ENCODE assay signal across 8 mouse cellular contexts in genomic region chr15:102224186-102224991, GRCm38 (mm10). TPM values are rescaled to one million over a fixed set of nuclear protein-coding genes. Genes with fewer than 3 reads are reported as not detected.
DNase-seq lines count a peak whose midpoint lies in the region; ATAC-seq lines count a peak whose summit lies in the region.

No protein-coding gene starts in this region.

- H3K36me3 ChIP-seq in embryonic facial prominence, embryonic 13.5 days, result no peaks in the 10 kb centered on the region
- no peaks in the 10 kb centered on the region for H3K36me3 ChIP-seq in kidney, embryonic 14.5 days (ENCODE audit: control insufficient read depth, insufficient read depth, low read length)
- no peaks in the 10 kb centered on the region for H3K36me3 ChIP-seq in liver, embryonic 13.5 days
- H3K36me3 ChIP-seq in stomach, embryonic 15.5 days, result no peaks in the 10 kb centered on the region

- WGBS in embryonic facial prominence, embryonic 13.5 days, result 3% methylated on average over 43 of the region's 43 CpGs
- 3% methylated on average over 43 of the region's 43 CpGs for WGBS in kidney, embryonic 14.5 days
- WGBS in liver, embryonic 13.5 days (ENCODE audit: insufficient replicate concordance), result 6% methylated on average over 41 of the region's 43 CpGs
- WGBS in stomach, embryonic 15.5 days, result 3% methylated on average over 43 of the region's 43 CpGs

- H3K9me3 ChIP-seq in embryonic facial prominence, embryonic 13.5 days, result no peaks in the 10 kb centered on the region
- no peaks in the 10 kb centered on the region for H3K9me3 ChIP-seq in kidney, embryonic 14.5 days (ENCODE audit: control insufficient read depth, low read length)
- no peaks in the 10 kb centered on the region for H3K9me3 ChIP-seq in liver, embryonic 13.5 days (replicated peaks)
- H3K9me3 ChIP-seq in stomach, embryonic 15.5 days, result no peaks in the 10 kb centered on the region

- peak overlapping the region; percentile 74 for H3K9ac ChIP-seq in embryonic facial prominence, embryonic 13.5 days
- peak overlapping the region; percentile 25 for H3K9ac ChIP-seq in kidney, embryonic 14.5 days (ENCODE audit: low read depth, low read length)
- peak overlapping the region; percentile 59 for H3K9ac ChIP-seq in liver, embryonic 13.5 days
- H3K9ac ChIP-seq in stomach, embryonic 15.5 days, result peak overlapping the region; percentile 42; the same call in 1 of the 2 replicates

- H3K4me3 ChIP-seq in embryonic facial prominence, embryonic 13.5 days, result peak overlapping the region; percentile 51
- peak overlapping the region; percentile 45 for H3K4me3 ChIP-seq in kidney, embryonic 14.5 days (ENCODE audit: low read length)
- peak overlapping the region; percentile 52 for H3K4me3 ChIP-seq in liver, embryonic 13.5 days (replicated peaks)
- peak overlapping the region; percentile 42 for H3K4me3 ChIP-seq in stomach, embryonic 15.5 days (replicated peaks)

- peak; percentile 68 for ATAC-seq in embryonic facial prominence, embryonic 13.5 days (ENCODE audit: insufficient number of reproducible peaks, insufficient read depth, low FRiP score, low TSS enrichment, low read depth)
- ATAC-seq in kidney, embryonic 14.5 days (ENCODE audit: low FRiP score, low TSS enrichment), result peak; percentile 88
- peak; percentile 73 for ATAC-seq in liver, embryonic 13.5 days (ENCODE audit: low read depth)
- ATAC-seq in stomach, embryonic 15.5 days (ENCODE audit: insufficient read depth, low FRiP score, low read depth), result peak; percentile 84

- peaks cover 15% of the 10 kb centered on the region for H3K27me3 ChIP-seq in embryonic facial prominence, embryonic 13.5 days
- peaks cover 8% of the 10 kb centered on the region; the same call in 1 of the 2 replicates for H3K27me3 ChIP-seq in kidney, embryonic 14.5 days (ENCODE audit: control insufficient read depth, insufficient read depth, low read length)
- peaks cover 26% of the 10 kb centered on the region for H3K27me3 ChIP-seq in liver, embryonic 13.5 days
- peaks cover 10% of the 10 kb centered on the region; the same call in 1 of the 2 replicates for H3K27me3 ChIP-seq in stomach, embryonic 15.5 days (replicated peaks)

- H3K4me2 ChIP-seq in embryonic facial prominence, embryonic 13.5 days, result peak overlapping the region; percentile 90
- H3K4me2 ChIP-seq in kidney, embryonic 14.5 days (replicated peaks; ENCODE audit: low read depth, low read length), result peak overlapping the region; percentile 86
- H3K4me2 ChIP-seq in liver, embryonic 13.5 days, result peak overlapping the region; percentile 85
- peak overlapping the region; percentile 93 for H3K4me2 ChIP-seq in stomach, embryonic 15.5 days

- peak; percentile 93 for DNase-seq in A20 (ENCODE audit: low read depth, low spot score)
- peak; percentile 89 to 93 for DNase-seq in adrenal gland, postnatal 36 days
- peak; percentile 77 for DNase-seq in heart, adult 9 months (ENCODE audit: low spot score in 2 of 2)
- peak; percentile 67 for DNase-seq in liver, embryonic 13.5 days
- DNase-seq in naive thymus-derived CD4-positive, alpha-beta T cell, adult 2 months (ENCODE audit: low read depth), result peak; percentile 81

- peaks cover 12% of the 10 kb centered on the region for H3K4me1 ChIP-seq in embryonic facial prominence, embryonic 13.5 days
- H3K4me1 ChIP-seq in kidney, embryonic 14.5 days (ENCODE audit: control insufficient read depth, insufficient read depth, low read length), result 0 out of 2 replicates have a peak, but pooled peaks cover 4% of the 10 kb centered on the region
- H3K4me1 ChIP-seq in liver, embryonic 13.5 days (replicated peaks), result peaks cover 34% of the 10 kb centered on the region
- peaks cover 8% of the 10 kb centered on the region; the same call in 1 of the 2 replicates for H3K4me1 ChIP-seq in stomach, embryonic 15.5 days

- peak overlapping the region; percentile 28; the same call in 1 of the 2 replicates for H3K27ac ChIP-seq in embryonic facial prominence, embryonic 13.5 days
- H3K27ac ChIP-seq in kidney, embryonic 14.5 days (ENCODE audit: low read depth, low read length), result no peak overlapping the region
- peak overlapping the region; percentile 30 for H3K27ac ChIP-seq in liver, embryonic 13.5 days
- no peak overlapping the region for H3K27ac ChIP-seq in stomach, embryonic 15.5 days

RNA-seq across cellular contexts. Expression of gene Itgb7, which starts 7.4 kb away (rescaled TPM):
- 1 to 10 TPM; 1.5 to 2.9 TPM for total RNA-seq in adrenal gland, postnatal 36 days (2021)
- polyA plus RNA-seq in embryonic facial prominence, embryonic 13.5 days (2015; fragmentation: Nextera tagmentation; extraction: Ambion mirVana), result 3.0 and 3.3 TPM in 2 replicates
- 1.1 and 1.7 TPM in 2 replicates for polyA plus RNA-seq in kidney, embryonic 14.5 days (2014; fragmentation: Nextera tagmentation; extraction: Ambion mirVana)
- polyA plus RNA-seq in liver, embryonic 13.5 days (2015; fragmentation: Nextera tagmentation; extraction: Ambion mirVana), result 5.5 and 6.5 TPM in 2 replicates
- polyA plus RNA-seq in stomach, embryonic 15.5 days (2015; fragmentation: Nextera tagmentation; extraction: Ambion mirVana), result 9.6 and 12.7 TPM in 2 replicates

RNA-seq across cellular contexts. Expression of gene Csad, which starts 19.9 kb away (rescaled TPM):
- 10 to 100 TPM; 79.0 to 83.7 TPM for total RNA-seq in adrenal gland, postnatal 36 days (2021)
- polyA plus RNA-seq in embryonic facial prominence, embryonic 13.5 days (2015; fragmentation: Nextera tagmentation; extraction: Ambion mirVana), result 89.6 and 102 TPM in 2 replicates
- polyA plus RNA-seq in kidney, embryonic 14.5 days (2014; fragmentation: Nextera tagmentation; extraction: Ambion mirVana), result 50.6 and 68.1 TPM in 2 replicates
- polyA plus RNA-seq in liver, embryonic 13.5 days (2015; fragmentation: Nextera tagmentation; extraction: Ambion mirVana), result 20.8 and 22.0 TPM in 2 replicates
- polyA plus RNA-seq in stomach, embryonic 15.5 days (2015; fragmentation: Nextera tagmentation; extraction: Ambion mirVana), result 63.3 and 64.3 TPM in 2 replicates

RNA-seq across cellular contexts. Expression of gene Zfp740, which starts 21.3 kb away (rescaled TPM):
- 10 to 100 TPM; 52.6 to 66.7 TPM for total RNA-seq in adrenal gland, postnatal 36 days (2021)
- 82.4 and 86.3 TPM in 2 replicates for polyA plus RNA-seq in embryonic facial prominence, embryonic 13.5 days (2015; fragmentation: Nextera tagmentation; extraction: Ambion mirVana)
- polyA plus RNA-seq in kidney, embryonic 14.5 days (2014; fragmentation: Nextera tagmentation; extraction: Ambion mirVana), result 30.1 and 59.9 TPM in 2 replicates
- 14.8 and 21.8 TPM in 2 replicates for polyA plus RNA-seq in liver, embryonic 13.5 days (2015; fragmentation: Nextera tagmentation; extraction: Ambion mirVana)
- 44.5 and 52.7 TPM in 2 replicates for polyA plus RNA-seq in stomach, embryonic 15.5 days (2015; fragmentation: Nextera tagmentation; extraction: Ambion mirVana)

RNA-seq across cellular contexts. Expression of gene Rarg, which starts 32.9 kb away (rescaled TPM):
- total RNA-seq in adrenal gland, postnatal 36 days (2021), result 10 to 100 TPM; 21.7 to 30.4 TPM
- polyA plus RNA-seq in embryonic facial prominence, embryonic 13.5 days (2015; fragmentation: Nextera tagmentation; extraction: Ambion mirVana), result 135 and 143 TPM in 2 replicates
- polyA plus RNA-seq in kidney, embryonic 14.5 days (2014; fragmentation: Nextera tagmentation; extraction: Ambion mirVana), result 17.9 and 23.9 TPM in 2 replicates
- polyA plus RNA-seq in liver, embryonic 13.5 days (2015; fragmentation: Nextera tagmentation; extraction: Ambion mirVana), result 2.5 and 3.0 TPM in 2 replicates
- 29.8 and 33.8 TPM in 2 replicates for polyA plus RNA-seq in stomach, embryonic 15.5 days (2015; fragmentation: Nextera tagmentation; extraction: Ambion mirVana)

RNA-seq across cellular contexts. Expression of gene Gm9918, which starts 46.0 kb away (rescaled TPM):
- total RNA-seq in adrenal gland, postnatal 36 days (2021), result not detected
- polyA plus RNA-seq in embryonic facial prominence, embryonic 13.5 days (2015; fragmentation: Nextera tagmentation; extraction: Ambion mirVana), result 1.9 and 2.3 TPM in 2 replicates
- 0.37 and 0.84 TPM in 2 replicates for polyA plus RNA-seq in kidney, embryonic 14.5 days (2014; fragmentation: Nextera tagmentation; extraction: Ambion mirVana)
- polyA plus RNA-seq in liver, embryonic 13.5 days (2015; fragmentation: Nextera tagmentation; extraction: Ambion mirVana), result not detected in 2 replicates
- 0.27 and 0.30 TPM in 2 replicates for polyA plus RNA-seq in stomach, embryonic 15.5 days (2015; fragmentation: Nextera tagmentation; extraction: Ambion mirVana)

Comparison
In these comparisons a context has a peak if more than half of its experiments do, and no peak if none do; other contexts are left out.
1. H3K27ac ChIP-seq: peak in embryonic facial prominence, embryonic 13.5 days (single experiment) and liver, embryonic 13.5 days (single experiment); none in kidney, embryonic 14.5 days (single experiment) and stomach, embryonic 15.5 days (single experiment).
2. Peak in every context shown above with its lines, with median percentiles within 50 percentile points of each other: DNase-seq, ATAC-seq, H3K4me2 ChIP-seq, H3K4me3 ChIP-seq and H3K9ac ChIP-seq.